Mouse (Mus musculus) naive thymus-derived CD4-positive, alpha-beta T cell, adult 2 months (primary cell): Measurements from ENCODE around the gene Fam3c.

ENCODE experiments used
- DNase-seq: peaks from one replicate; pipeline ENCODE4 v3.0.0-alpha.2; 2011; ENCODE audit warnings: low read depth

The Fam3c gene

DNA sequence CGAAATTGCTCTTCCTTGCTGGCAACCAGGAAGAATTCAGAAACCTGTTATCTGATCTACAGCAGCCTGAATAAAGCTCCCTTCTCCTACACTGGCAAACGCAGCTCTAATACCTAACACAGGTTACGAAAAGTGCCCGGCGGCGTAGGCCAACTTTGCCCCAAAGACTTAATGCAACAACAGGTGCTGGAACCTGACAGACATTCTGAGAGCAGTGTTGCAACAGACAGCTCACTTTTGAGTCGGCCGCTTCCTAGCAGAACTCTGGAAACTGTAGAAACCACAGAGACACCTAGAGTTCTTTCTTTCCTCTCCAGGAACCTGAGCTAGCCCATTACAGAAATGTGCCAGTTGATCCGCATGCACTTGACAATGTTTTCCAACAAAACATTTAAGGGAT is 4.5 kb downstream of the Fam3c start:
- peak; percentile 63 for DNase-seq

- peak; percentile 73 for DNase-seq
These were observed 5.8 kb downstream of the Fam3c start for GRCm38 (mm10) chr6:22350239-22350571.

GRCm38 (mm10) chr6:22349531-22350238 is 6.4 kb downstream of the Fam3c start:
- peak; percentile 87 for DNase-seq

GRCm38 (mm10) chr6:22348975-22349374 is 7.1 kb downstream of the Fam3c start:
- DNase-seq = no peak

GRCm38 (mm10) chr6:22348130-22348529 is 7.9 kb downstream of the Fam3c start:
- DNase-seq = peak; percentile 17

- DNase-seq = peak; percentile 9
These were observed 8.7 kb downstream of the Fam3c start for GRCm38 (mm10) chr6:22347132-22347902.

DNA sequence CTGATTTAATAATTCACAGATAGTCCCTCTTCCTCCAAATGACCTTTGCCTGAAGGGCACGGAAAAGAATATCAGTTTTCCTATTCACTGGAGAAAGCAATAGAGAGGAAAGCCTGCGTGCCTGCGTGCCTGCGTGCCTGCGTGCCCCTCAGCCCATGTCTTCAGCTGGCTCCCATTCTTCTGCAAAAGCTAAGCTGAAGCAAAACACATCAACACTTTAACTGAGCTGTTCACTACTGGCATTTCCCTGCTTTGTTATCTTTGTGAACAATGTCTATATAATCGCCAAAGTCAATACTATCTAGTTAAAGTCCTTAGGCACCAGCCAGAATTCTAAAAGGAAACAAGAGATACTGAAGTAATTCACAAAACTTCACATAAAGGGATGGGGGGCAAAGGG is 11.6 kb downstream of the Fam3c start:
- DNase-seq = no peak

- no peak for DNase-seq
These were observed 12.3 kb downstream of the Fam3c start for GRCm38 (mm10) chr6:22343706-22344105.

- DNase-seq = no peak
These were observed 12.8 kb downstream of the Fam3c start for GRCm38 (mm10) chr6:22343292-22343691.

DNA sequence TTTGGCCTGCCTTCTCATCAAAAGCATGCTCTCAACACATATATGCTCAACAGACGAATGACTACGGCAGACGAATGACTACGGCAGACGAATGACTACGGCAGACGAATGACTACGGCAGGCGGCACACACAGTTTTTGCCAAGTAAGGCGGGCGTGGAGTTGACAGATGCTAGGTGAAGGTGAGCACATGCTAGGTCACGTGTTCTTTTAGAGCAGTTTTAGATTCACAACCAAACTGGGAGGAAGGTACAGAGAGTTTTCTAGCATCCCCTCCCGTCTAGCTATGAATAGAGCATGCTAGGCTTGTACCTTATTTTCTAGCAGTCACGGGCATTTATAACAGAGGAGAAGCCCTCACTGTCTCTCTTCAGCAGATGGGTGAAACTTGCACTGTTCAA is 15.3 kb downstream of the Fam3c start:
- DNase-seq = no peak

DNA sequence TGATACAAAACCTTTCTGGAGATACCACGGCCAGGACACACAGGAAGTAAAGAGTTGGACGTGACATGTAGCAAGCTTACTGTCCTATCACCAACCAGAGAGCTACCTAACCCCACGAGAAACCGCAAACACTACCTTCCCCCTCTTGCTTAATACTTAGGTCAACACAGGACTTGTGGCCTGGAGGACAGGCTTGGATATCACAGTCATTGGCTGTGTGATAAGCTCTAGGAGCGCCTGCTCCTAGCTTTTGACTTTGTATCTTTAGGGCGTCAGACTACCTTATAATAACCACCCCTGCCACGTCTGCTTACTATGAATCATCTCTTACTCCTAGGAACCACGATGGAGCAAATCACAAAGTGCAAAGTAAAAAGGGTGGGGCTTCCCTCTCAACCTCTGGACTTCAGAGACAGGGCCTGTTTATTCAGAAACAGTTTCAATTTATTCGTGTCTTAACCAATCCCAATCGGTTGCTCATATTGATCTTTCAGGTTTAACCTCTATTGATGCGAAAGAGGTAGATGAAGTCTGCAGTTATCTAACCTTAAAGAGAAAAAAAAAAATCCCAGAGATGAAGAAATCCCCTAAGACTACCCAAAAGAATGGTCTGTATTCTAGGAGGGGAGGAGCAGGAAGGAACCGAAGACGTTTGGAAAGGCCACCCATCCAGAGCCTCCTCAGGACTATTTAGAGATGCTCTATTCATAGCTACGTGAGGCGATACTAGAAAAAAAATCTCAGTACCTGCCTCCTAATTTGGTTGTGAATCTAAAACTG is 16.1 kb downstream of the Fam3c start:
- no peak for DNase-seq

- DNase-seq = no peak
These were observed 23.5 kb downstream of the Fam3c start for GRCm38 (mm10) chr6:22332548-22332947.

DNA sequence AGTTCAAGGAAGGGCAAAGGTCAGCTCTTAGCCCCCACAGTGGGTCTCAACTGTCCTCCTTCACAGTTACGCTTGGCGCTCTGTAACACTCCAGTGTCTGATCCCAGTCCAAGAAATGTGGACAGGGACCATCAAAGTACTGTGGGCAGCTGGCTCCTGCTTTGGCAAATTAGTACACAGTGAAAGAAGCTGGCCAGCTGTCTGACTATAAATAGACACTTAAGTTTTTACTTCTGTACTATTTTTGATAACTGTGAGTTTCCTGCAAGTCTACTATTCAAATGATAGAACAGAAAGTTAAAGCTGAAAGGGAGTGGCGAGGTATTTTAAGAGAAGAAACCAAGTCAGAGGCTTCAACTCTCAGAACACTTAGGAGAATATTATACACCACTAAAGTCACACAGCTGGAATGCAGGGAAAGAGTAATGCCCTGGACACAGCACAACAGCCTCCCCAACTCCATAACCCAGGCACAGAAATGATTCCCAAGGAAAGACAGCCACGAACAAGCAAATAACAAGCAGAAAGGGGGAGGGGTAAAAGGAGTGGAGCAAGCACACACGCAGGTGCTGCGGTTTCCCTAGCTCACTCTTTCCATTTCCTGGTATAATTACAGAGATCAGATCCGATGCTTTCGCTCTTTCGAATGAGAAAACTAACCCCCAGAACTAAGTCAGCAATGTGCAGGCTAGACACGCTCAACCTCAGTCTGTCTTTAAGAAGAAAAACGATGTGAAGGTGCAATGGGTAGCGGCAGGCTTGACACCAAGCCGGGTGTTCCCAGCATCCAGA is 25.7 kb downstream of the Fam3c start:
- DNase-seq = peak; percentile 78

DNA sequence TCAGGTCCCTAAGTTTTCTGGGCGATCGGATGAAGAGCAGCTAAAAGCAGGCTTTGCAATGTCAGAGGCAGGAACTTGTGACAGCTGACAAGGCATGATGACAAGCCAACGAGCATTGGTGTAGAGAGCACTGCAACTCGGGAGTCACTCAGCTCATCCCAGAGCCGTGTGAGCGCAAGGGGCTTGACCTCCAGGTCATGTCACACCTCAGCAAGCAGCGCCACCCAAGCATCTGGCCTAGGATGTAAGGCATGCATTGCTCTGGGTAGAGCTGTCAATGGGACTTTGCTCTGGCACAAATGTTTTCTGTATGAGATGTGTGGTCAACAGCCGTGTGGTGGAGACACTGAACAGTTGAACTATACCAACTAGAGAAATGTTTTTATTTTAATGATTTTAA is 28.1 kb downstream of the Fam3c start:
- DNase-seq = no peak

DNA sequence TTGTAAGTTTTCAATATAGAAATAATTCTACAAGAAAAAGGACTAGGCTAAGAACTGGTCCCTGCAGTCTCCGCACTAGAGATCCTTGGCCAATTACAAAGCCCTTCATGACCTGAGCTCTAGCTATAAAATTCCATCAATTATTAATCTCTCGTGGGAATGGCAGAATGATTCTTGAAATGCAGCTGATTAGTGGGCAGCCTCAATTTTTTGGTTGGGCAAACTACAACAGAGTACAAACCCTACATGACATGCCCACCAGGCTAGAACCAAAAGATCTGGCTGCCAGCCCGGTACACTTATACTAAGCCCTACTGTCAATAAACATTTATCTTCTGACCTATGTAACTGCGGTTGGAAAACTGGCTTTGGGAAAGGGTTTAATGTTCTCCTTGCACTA is 29.0 kb downstream of the Fam3c start:
- DNase-seq = no peak

- DNase-seq = no peak
These were observed 29.8 kb downstream of the Fam3c start for GRCm38 (mm10) chr6:22326289-22326688.

DNA sequence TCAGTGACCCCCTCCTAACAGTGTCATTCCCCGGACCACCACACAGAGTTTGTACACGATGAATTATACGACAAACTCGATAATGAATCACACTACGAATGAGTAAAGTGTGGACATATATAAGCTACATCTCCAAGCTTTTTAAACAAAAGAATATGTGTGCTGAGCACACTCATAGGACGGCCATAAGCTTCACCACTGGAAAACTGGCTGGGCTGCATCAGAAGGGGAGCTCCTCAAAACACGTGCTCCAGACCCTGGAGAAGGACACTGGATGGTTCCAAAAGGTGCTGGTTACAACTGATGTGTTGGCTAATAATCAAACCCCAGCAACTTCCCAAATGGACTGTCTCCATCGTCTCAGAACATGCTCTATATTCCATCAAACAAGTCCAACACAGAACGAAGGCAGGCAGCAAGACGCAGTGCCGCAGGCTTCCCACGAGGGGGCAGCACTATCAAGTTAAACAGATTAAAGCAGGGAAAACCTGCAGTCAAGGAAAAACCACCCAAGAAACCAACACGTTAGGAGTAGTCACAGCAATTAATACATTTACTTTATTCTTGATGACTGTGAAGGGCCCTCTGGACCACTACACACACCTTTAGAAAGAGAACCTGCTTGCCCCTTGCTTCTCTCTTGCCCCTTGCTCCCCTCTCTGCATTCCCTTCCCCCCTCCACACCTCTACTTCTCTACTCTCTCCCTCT is 30.5 kb downstream of the Fam3c start:
- peak; percentile 86 for DNase-seq

DNA sequence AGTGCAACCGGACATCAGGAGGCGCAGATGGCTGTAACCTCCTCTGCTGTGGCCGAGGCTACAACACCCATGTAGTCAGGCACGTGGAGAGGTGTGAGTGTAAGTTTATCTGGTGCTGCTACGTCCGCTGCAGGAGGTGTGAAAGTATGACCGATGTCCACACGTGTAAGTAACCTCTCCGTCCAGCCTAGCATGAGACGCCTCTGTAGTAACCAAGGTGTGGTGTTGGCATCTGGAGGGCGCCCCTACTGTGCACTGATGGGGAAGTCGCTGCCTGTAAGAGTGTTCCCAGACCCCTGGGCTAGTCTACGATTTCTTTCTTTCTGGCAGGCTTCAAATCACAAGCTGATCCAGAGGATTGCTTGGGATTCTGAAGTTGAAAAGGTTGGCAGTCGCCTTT is 58.0 kb downstream of the Fam3c start:
- no peak for DNase-seq

GRCm38 (mm10) chr6:22297028-22297427 is 59.0 kb downstream of the Fam3c start:
- no peak for DNase-seq

GRCm38 (mm10) chr6:22293922-22294321 is 62.1 kb downstream of the Fam3c start:
- DNase-seq = no peak

DNA sequence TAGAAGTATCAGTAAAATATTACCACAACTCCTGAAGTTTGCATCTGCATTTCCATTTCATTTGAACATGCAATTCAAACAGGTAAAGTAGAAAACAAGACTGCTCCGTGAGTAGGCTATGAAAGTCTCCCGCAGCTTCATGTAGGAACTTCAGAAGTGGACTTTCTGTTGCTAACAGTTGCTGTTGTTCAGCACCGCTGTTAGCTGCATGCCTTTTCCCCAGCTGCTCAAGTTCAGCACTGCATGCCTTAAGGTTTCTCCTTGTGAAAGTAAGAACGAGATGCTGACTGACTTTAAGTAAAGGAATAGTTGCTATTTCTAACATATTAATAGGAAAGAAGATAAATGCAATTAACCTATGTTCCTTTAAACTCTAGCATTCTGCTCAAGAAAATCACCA is 64.0 kb downstream of the Fam3c start:
- DNase-seq = no peak

GRCm38 (mm10) chr6:22290790-22291189 is 65.3 kb downstream of the Fam3c start:
- DNase-seq = no peak
